Mouse (Mus musculus) limb, embryonic 13.5 days (tissue): ENCODE results near the gene Prdm11. TPM values are rescaled to one million over a fixed set of nuclear protein-coding genes. Genes with fewer than 3 reads are reported as not detected.

ENCODE experiments used
- ATAC-seq: fragments of 200-750 bp; cut with Nextera tagmentation; 2 replicates; pipeline ENCODE4 v1.8.0; 2017; ENCODE audit warnings: low read depth, moderate number of reproducible peaks, moderate TSS enrichment; ENCODE audit not compliant: low FRiP score
- H3K27ac ChIP-seq: fragments of 300-500 bp; sonication (generic); 2 replicates; pipeline ENCODE4 v1.5.1; 2015; ENCODE audit warnings: inconsistent platforms, mild to moderate bottlenecking, moderate library complexity
- H3K27me3 ChIP-seq: fragments of 300-500 bp; sonication (generic); 2 replicates; pipeline ENCODE4 v1.6.1; 2015; ENCODE audit warnings: mild to moderate bottlenecking, inconsistent platforms
- H3K36me3 ChIP-seq: fragments of 300-500 bp; sonication (generic); 2 replicates; pipeline ENCODE4 v1.6.1; 2015; ENCODE audit warnings: inconsistent platforms, mild to moderate bottlenecking, moderate library complexity
- H3K4me1 ChIP-seq: fragments of 300-500 bp; sonication (generic); 2 replicates; pipeline ENCODE4 v1.6.1; 2015; ENCODE audit warnings: inconsistent platforms
- H3K4me2 ChIP-seq: fragments of 300-500 bp; sonication (generic); replicated peaks from 2 replicates; pipeline ENCODE4 v1.6.1; 2015; ENCODE audit warnings: inconsistent platforms, mild to moderate bottlenecking, moderate library complexity
- H3K4me3 ChIP-seq: fragments of 300-500 bp; sonication (generic); 2 replicates; pipeline ENCODE4 v1.5.1; 2015; ENCODE audit warnings: moderate library complexity, mild to moderate bottlenecking, inconsistent platforms
- H3K9ac ChIP-seq: fragments of 300-500 bp; sonication (generic); 2 replicates; pipeline ENCODE4 v1.6.1; 2015; ENCODE audit warnings: mild to moderate bottlenecking, inconsistent platforms
- H3K9me3 ChIP-seq: fragments of 300-500 bp; sonication (generic); 2 replicates; pipeline ENCODE4 v1.6.1; 2016; ENCODE audit warnings: inconsistent platforms
- WGBS: fragments of 180-500 bp; shearing (Covaris S2); methylation state at CpG from one replicate; pipeline ENCODE4 v1.1.7; 2015; 5-methylcytosine and 5-hydroxymethylcytosine counted together
- polyA plus RNA-seq: library from polyadenylated mRNA; unstranded; fragments of >200 nt; fragmentation: Nextera tagmentation; extraction: Ambion mirVana; gene quantifications from 2 replicates; pipeline ENCODE4 v1.2.1, GENCODE M21; 2015

Gene Prdm11
- polyA plus RNA-seq, 1 experiment from 2014 or later = 7.8 TPM

- ATAC-seq = no peak
- Histone ChIP-seq H3K27ac (no peak overlapping the region), H3K4me1 (0 out of 2 replicates have a peak, but pooled peaks cover 3% of the 10 kb centered on the region), H3K4me2 (no peak overlapping the region), H3K9me3 (no peaks in the 10 kb centered on the region), H3K4me3 (no peak overlapping the region), H3K27me3 (peaks cover 8% of the 10 kb centered on the region), H3K36me3 (no peaks in the 10 kb centered on the region), H3K9ac (no peak overlapping the region)
- WGBS = 73% methylated on average over 6 of the region's 6 CpGs
Measured at GRCm38 (mm10) chr2:93076578-93076955, 30.6 kb upstream of the Prdm11 start.

- peaks cover 8% of the 10 kb centered on the region for H3K27me3 ChIP-seq
- WGBS = 46% methylated on average over 15 of the region's 15 CpGs
- no peak overlapping the region for H3K27ac ChIP-seq
- no peaks in the 10 kb centered on the region for H3K36me3 ChIP-seq
- 0 out of 2 replicates have a peak, but pooled peaks cover 3% of the 10 kb centered on the region for H3K4me1 ChIP-seq
- H3K4me3 ChIP-seq = no peak overlapping the region
- H3K9ac ChIP-seq = no peak overlapping the region
- no peaks in the 10 kb centered on the region for H3K9me3 ChIP-seq
- peak; percentile 35; the same call in 1 of the 2 replicates for ATAC-seq
- H3K4me2 ChIP-seq = no peak overlapping the region
Measured at GRCm38 (mm10) chr2:93075738-93076577, 30.0 kb upstream of the Prdm11 start.

GRCm38 (mm10) chr2:93071656-93072055 lies 25.7 kb upstream of the Prdm11 start:
- Histone ChIP-seq H3K27me3 (peaks cover 21% of the 10 kb centered on the region), H3K27ac (no peak overlapping the region), H3K4me3 (no peak overlapping the region), H3K9me3 (no peaks in the 10 kb centered on the region), H3K9ac (no peak overlapping the region), H3K36me3 (no peaks in the 10 kb centered on the region), H3K4me1 (0 out of 2 replicates have a peak, but pooled peaks cover 3% of the 10 kb centered on the region), H3K4me2 (no peak overlapping the region)
- no peak for ATAC-seq
- WGBS = 4% methylated on average over 12 of the region's 12 CpGs

- no peak for ATAC-seq
- Histone ChIP-seq H3K36me3 (no peaks in the 10 kb centered on the region), H3K27me3 (peaks cover 27% of the 10 kb centered on the region), H3K4me3 (no peak overlapping the region), H3K9ac (no peak overlapping the region), H3K9me3 (no peaks in the 10 kb centered on the region), H3K4me2 (no peak overlapping the region), H3K27ac (no peak overlapping the region), H3K4me1 (no peaks in the 10 kb centered on the region)
- 47% methylated on average over 2 of the region's 2 CpGs for WGBS
Measured at GRCm38 (mm10) chr2:93068942-93069341, 23.0 kb upstream of the Prdm11 start.

GRCm38 (mm10) chr2:93063347-93063746 lies 17.4 kb upstream of the Prdm11 start:
- H3K9ac ChIP-seq = no peak overlapping the region
- H3K27ac ChIP-seq = no peak overlapping the region
- ATAC-seq = no peak
- no peaks in the 10 kb centered on the region for H3K36me3 ChIP-seq
- H3K4me1 ChIP-seq = no peaks in the 10 kb centered on the region
- H3K27me3 ChIP-seq = peaks cover 17% of the 10 kb centered on the region
- no peak overlapping the region for H3K4me3 ChIP-seq
- H3K4me2 ChIP-seq = no peak overlapping the region
- WGBS = 26% methylated on average over 2 of the region's 2 CpGs
- H3K9me3 ChIP-seq = no peaks in the 10 kb centered on the region

- Histone ChIP-seq H3K36me3 (no peaks in the 10 kb centered on the region), H3K4me2 (no peak overlapping the region), H3K9ac (no peak overlapping the region), H3K27ac (no peak overlapping the region), H3K9me3 (no peaks in the 10 kb centered on the region), H3K4me3 (no peak overlapping the region), H3K27me3 (no peaks in the 10 kb centered on the region), H3K4me1 (peaks cover 2% of the 10 kb centered on the region; the same call in 1 of the 2 replicates)
- whole genome bisulfite sequencing = 27% methylated on average over 1 of the region's 1 CpGs
- no peak for ATAC-seq
Measured at GRCm38 (mm10) chr2:93051873-93052272, 5.9 kb upstream of the Prdm11 start.

- 14% methylated on average over 6 of the region's 6 CpGs for WGBS
- ATAC-seq = no peak
- Histone ChIP-seq H3K9ac (no peak overlapping the region), H3K4me2 (no peak overlapping the region), H3K9me3 (no peaks in the 10 kb centered on the region), H3K4me3 (no peak overlapping the region), H3K4me1 (peaks cover 21% of the 10 kb centered on the region), H3K27me3 (no peaks in the 10 kb centered on the region), H3K36me3 (no peaks in the 10 kb centered on the region), H3K27ac (no peak overlapping the region)
Measured at GRCm38 (mm10) chr2:93048601-93049323, 2.8 kb upstream of the Prdm11 start.

- ATAC-seq = no peak
- WGBS = 89% methylated on average over 7 of the region's 7 CpGs
- H3K27ac ChIP-seq = no peak overlapping the region
Measured at GRCm38 (mm10) chr2:93047491-93048050, 1.6 kb upstream of the Prdm11 start.

GRCm38 (mm10) chr2:93047036-93047435 lies 1.1 kb upstream of the Prdm11 start:
- Histone ChIP-seq H3K4me1 (peaks cover 32% of the 10 kb centered on the region), H3K4me2 (peak overlapping the region; percentile 90), H3K27ac (no peak overlapping the region), H3K4me3 (no peak overlapping the region), H3K27me3 (no peaks in the 10 kb centered on the region), H3K9ac (no peak overlapping the region), H3K9me3 (no peaks in the 10 kb centered on the region), H3K36me3 (peaks cover 5% of the 10 kb centered on the region; the same call in 1 of the 2 replicates)
- no peak for ATAC-seq
- 79% methylated on average over 6 of the region's 6 CpGs for WGBS

More at GRCm38 (mm10) chr2:93047491-93048050, 1.6 kb upstream of the Prdm11 start:
- H3K36me3 ChIP-seq = peaks cover 5% of the 10 kb centered on the region; the same call in 1 of the 2 replicates
- no peak overlapping the region for H3K4me3 ChIP-seq
- no peak overlapping the region for H3K4me2 ChIP-seq
- H3K27me3 ChIP-seq = no peaks in the 10 kb centered on the region
- no peaks in the 10 kb centered on the region for H3K9me3 ChIP-seq
- 0 out of 2 replicates have a peak overlapping the region, but pooled peaks have one; percentile 19 for H3K9ac ChIP-seq
- peaks cover 28% of the 10 kb centered on the region for H3K4me1 ChIP-seq

GRCm38 (mm10) chr2:93046509-93046835 lies 505 bp upstream of the Prdm11 start:
- H3K9me3 ChIP-seq = no peaks in the 10 kb centered on the region
- H3K4me2 ChIP-seq = peak overlapping the region; percentile 90
- H3K4me1 ChIP-seq = peaks cover 38% of the 10 kb centered on the region
- H3K9ac ChIP-seq = peak overlapping the region; percentile 99
- WGBS = 17% methylated on average over 5 of the region's 5 CpGs
- H3K4me3 ChIP-seq = peak overlapping the region; percentile 85
- ATAC-seq = no peak
- H3K36me3 ChIP-seq = peaks cover 5% of the 10 kb centered on the region; the same call in 1 of the 2 replicates
- H3K27me3 ChIP-seq = no peaks in the 10 kb centered on the region
- H3K27ac ChIP-seq = peak overlapping the region; percentile 99

GRCm38 (mm10) chr2:93045129-93045817 lies 694 bp downstream of the Prdm11 start:
- peak overlapping the region; percentile 90 for H3K4me2 ChIP-seq
- peaks cover 5% of the 10 kb centered on the region; the same call in 1 of the 2 replicates for H3K36me3 ChIP-seq
- H3K27ac ChIP-seq = peak overlapping the region; percentile 99
- H3K9me3 ChIP-seq = no peaks in the 10 kb centered on the region
- peak overlapping the region; percentile 99 for H3K9ac ChIP-seq
- peaks cover 49% of the 10 kb centered on the region for H3K4me1 ChIP-seq
- H3K27me3 ChIP-seq = no peaks in the 10 kb centered on the region
- H3K4me3 ChIP-seq = peak overlapping the region; percentile 85
- ATAC-seq = peak; percentile 95
- WGBS = under 1% methylated on average over 38 of the region's 55 CpGs
